Mouse (Mus musculus) midbrain, embryonic 14.5 days (tissue): Measurements from ENCODE around the gene Chsy1. TPM values are rescaled to one million over a fixed set of nuclear protein-coding genes. Genes with fewer than 3 reads are reported as not detected.

ENCODE experiments used
- ATAC-seq: fragments of 200-750 bp; cut with Nextera tagmentation; 2 replicates; pipeline ENCODE4 v1.8.0; 2017; ENCODE audit warnings: moderate number of reproducible peaks, moderate library complexity; ENCODE audit not compliant: low FRiP score, low TSS enrichment
- DNase-seq: peaks from one replicate; pipeline ENCODE4 v3.0.0-alpha.2; 2015
- H3K27ac ChIP-seq: fragments of 300-500 bp; sonication (generic); replicated peaks from 2 replicates; pipeline ENCODE4 v1.5.1; 2014; ENCODE audit warnings: mild to moderate bottlenecking, low read depth, low read length, moderate library complexity
- H3K27me3 ChIP-seq: fragments of 300-500 bp; sonication (generic); 2 replicates; pipeline ENCODE4 v1.6.1; 2014; ENCODE audit warnings: low read length, control low read depth, mixed read lengths; ENCODE audit not compliant: control insufficient read depth, insufficient read depth
- H3K36me3 ChIP-seq: fragments of 300-500 bp; sonication (generic); 2 replicates; pipeline ENCODE4 v1.6.1; 2014; ENCODE audit warnings: low read length, control low read depth; ENCODE audit not compliant: control insufficient read depth, insufficient read depth
- H3K4me1 ChIP-seq: fragments of 300-500 bp; sonication (generic); 2 replicates; pipeline ENCODE4 v1.6.1; 2014; ENCODE audit warnings: mild to moderate bottlenecking, antibody characterized with exemption, low read length, control low read depth; ENCODE audit not compliant: control insufficient read depth, insufficient read depth
- H3K4me2 ChIP-seq: fragments of 300-500 bp; sonication (generic); 2 replicates; pipeline ENCODE4 v1.6.1; 2014; ENCODE audit warnings: mild to moderate bottlenecking, low read length, moderate library complexity
- H3K4me3 ChIP-seq: fragments of 300-500 bp; sonication (generic); replicated peaks from 2 replicates; pipeline ENCODE4 v1.5.1; 2014; ENCODE audit warnings: low read depth, low read length
- H3K9ac ChIP-seq: fragments of 300-500 bp; sonication (generic); replicated peaks from 2 replicates; pipeline ENCODE4 v1.6.1; 2014; ENCODE audit warnings: mild to moderate bottlenecking, low read length, moderate library complexity
- H3K9me3 ChIP-seq: fragments of 300-500 bp; sonication (generic); 2 replicates; pipeline ENCODE4 v1.6.1; 2016; ENCODE audit warnings: low read length, control low read depth, mixed read lengths; ENCODE audit not compliant: control insufficient read depth
- WGBS: fragments of 180-500 bp; shearing (Covaris S2); extraction: QIAGEN DNeasy Blood & Tissue Kit; methylation state at CpG from one replicate; pipeline ENCODE4 v1.1.7; 2014; 5-methylcytosine and 5-hydroxymethylcytosine counted together
- polyA plus RNA-seq: library from polyadenylated mRNA; unstranded; fragments of >200 nt; fragmentation: Nextera tagmentation; extraction: Ambion mirVana; gene quantifications from 2 replicates; pipeline ENCODE4 v1.2.1, GENCODE M21; 2014

The Chsy1 gene
- polyA plus RNA-seq, 1 experiment from 2014 or later: 16.0 TPM

- no peak overlapping the region for H3K9ac ChIP-seq
- 91% methylated on average over 4 of the region's 4 CpGs for WGBS
- no peak for ATAC-seq
- peaks cover 91% of the 10 kb centered on the region for H3K36me3 ChIP-seq
- no peaks in the 10 kb centered on the region for H3K27me3 ChIP-seq
- no peak overlapping the region for H3K4me2 ChIP-seq
- no peaks in the 10 kb centered on the region for H3K4me1 ChIP-seq
- no peak overlapping the region for H3K27ac ChIP-seq
- no peak overlapping the region for H3K4me3 ChIP-seq
- no peaks in the 10 kb centered on the region for H3K9me3 ChIP-seq
- no peak for DNase-seq
Measured at GRCm38 (mm10) chr7:66087652-66088051, 21.7 kb upstream of the Chsy1 start.

DNA sequence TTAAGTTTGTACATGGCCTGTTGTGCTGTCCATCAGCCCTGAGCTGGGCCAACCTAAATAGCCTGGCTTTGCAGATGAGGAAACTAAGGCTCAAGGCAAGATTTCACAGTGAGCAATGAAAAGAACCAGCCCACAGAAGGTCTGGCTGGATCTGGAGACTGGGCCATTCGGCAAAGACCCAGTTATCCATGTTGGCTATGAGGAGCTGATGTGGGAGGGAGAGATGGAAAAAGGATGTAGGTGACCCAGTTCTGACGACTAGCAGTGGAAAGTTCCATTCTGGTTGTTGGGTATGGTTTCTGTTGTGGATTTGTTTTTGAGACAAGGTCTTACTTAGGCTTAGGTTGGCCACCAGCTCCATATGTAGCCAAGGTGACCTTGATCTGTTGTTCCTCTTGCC is 21.2 kb upstream of the Chsy1 start:
- Histone ChIP-seq H3K27me3 (no peaks in the 10 kb centered on the region), H3K4me1 (no peaks in the 10 kb centered on the region), H3K4me3 (no peak overlapping the region), H3K4me2 (no peak overlapping the region), H3K9me3 (no peaks in the 10 kb centered on the region), H3K27ac (no peak overlapping the region), H3K36me3 (peaks cover 86% of the 10 kb centered on the region), H3K9ac (no peak overlapping the region)
- 91% methylated on average over 2 of the region's 2 CpGs for WGBS
- DNase-seq (no peak), ATAC-seq (no peak)

- H3K9ac ChIP-seq: no peak overlapping the region
- no peaks in the 10 kb centered on the region for H3K4me1 ChIP-seq
- no peak for DNase-seq
- no peaks in the 10 kb centered on the region for H3K27me3 ChIP-seq
- ATAC-seq: no peak
- H3K36me3 ChIP-seq: peaks cover 61% of the 10 kb centered on the region
- no peak overlapping the region for H3K4me2 ChIP-seq
- H3K4me3 ChIP-seq: no peak overlapping the region
- H3K27ac ChIP-seq: no peak overlapping the region
- 82% methylated on average over 11 of the region's 11 CpGs for WGBS
- no peaks in the 10 kb centered on the region for H3K9me3 ChIP-seq
Measured at GRCm38 (mm10) chr7:66090676-66091190, 18.6 kb upstream of the Chsy1 start.

GRCm38 (mm10) chr7:66091553-66091952 is 17.8 kb upstream of the Chsy1 start:
- Histone ChIP-seq H3K36me3 (peaks cover 55% of the 10 kb centered on the region), H3K9ac (no peak overlapping the region), H3K4me2 (no peak overlapping the region), H3K4me1 (no peaks in the 10 kb centered on the region), H3K27ac (no peak overlapping the region), H3K4me3 (no peak overlapping the region), H3K9me3 (no peaks in the 10 kb centered on the region), H3K27me3 (no peaks in the 10 kb centered on the region)
- ATAC-seq (no peak), DNase-seq (no peak)
- 85% methylated on average over 7 of the region's 7 CpGs for whole genome bisulfite sequencing

DNA sequence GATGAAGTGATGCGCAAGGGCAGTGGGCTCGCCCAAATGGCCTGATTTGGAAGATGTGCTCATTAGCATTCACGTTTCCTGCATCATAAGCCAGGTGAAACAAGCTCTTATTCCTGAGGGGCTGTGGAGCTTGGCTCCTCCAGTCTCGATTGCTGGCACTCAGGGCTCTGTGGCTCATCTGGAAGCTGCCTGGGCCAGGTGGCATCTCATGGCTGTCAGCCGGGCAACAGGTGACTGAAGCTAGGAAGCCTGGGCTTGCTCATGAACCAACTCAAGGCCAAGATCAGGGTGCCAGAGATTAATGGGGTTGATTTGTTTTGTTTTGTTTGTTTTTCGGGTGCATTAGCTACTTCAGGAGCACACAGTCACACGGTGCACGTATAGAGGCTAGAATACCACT is 16.7 kb upstream of the Chsy1 start:
- Histone ChIP-seq H3K36me3 (peaks cover 44% of the 10 kb centered on the region), H3K4me1 (no peaks in the 10 kb centered on the region), H3K4me3 (no peak overlapping the region), H3K27ac (no peak overlapping the region), H3K9ac (no peak overlapping the region), H3K27me3 (no peaks in the 10 kb centered on the region), H3K9me3 (no peaks in the 10 kb centered on the region), H3K4me2 (no peak overlapping the region)
- whole genome bisulfite sequencing: 93% methylated on average over 8 of the region's 8 CpGs
- no peak for ATAC-seq
- no peak for DNase-seq

DNA sequence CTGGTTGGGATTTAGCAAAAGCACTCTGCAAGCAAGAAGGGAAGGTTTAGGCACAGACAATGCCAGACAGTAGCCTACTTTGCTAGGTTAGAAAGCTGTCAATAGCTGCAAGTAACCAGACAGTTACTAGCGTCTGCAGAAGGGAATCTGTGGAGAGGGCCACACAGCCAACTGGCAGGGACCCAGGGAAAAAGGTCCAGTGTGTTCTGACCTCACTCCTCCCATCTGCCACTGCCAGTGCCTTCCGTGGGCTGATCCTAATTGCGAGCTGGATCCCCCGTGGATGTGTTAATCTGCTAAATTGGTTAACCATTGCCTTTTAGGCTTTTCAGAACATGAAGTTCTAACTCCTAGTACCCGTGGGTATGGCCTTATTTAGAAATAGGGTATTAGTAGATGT is 15.2 kb upstream of the Chsy1 start:
- Histone ChIP-seq H3K4me2 (no peak overlapping the region), H3K4me3 (no peak overlapping the region), H3K36me3 (peaks cover 29% of the 10 kb centered on the region), H3K9ac (no peak overlapping the region), H3K4me1 (no peaks in the 10 kb centered on the region), H3K27me3 (no peaks in the 10 kb centered on the region), H3K27ac (no peak overlapping the region), H3K9me3 (no peaks in the 10 kb centered on the region)
- DNase-seq: no peak
- 81% methylated on average over 5 of the region's 5 CpGs for WGBS
- no peak for ATAC-seq

DNA sequence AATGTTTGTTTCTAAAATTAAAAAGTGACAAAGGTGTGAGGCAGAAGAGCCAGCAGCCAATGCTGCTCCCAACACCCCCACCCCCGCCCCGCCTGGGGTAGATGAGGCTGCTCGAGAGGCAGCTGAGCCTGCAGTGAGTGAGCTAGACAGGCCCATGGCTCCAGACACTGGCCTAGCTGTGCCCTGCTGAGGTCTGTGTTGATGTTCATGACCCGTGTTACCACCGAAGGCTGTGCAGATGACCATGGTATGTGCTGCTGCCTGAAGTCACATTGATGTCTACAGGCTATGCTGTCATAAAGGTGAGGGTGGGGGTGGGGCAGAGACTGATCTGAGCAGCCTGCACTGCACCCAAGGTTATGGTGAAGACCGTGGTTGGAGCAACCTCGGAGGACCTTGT is 10.5 kb upstream of the Chsy1 start:
- DNase-seq (no peak), ATAC-seq (no peak)
- Histone ChIP-seq H3K4me2 (no peak overlapping the region), H3K4me3 (no peak overlapping the region), H3K36me3 (no peaks in the 10 kb centered on the region), H3K4me1 (no peaks in the 10 kb centered on the region), H3K27me3 (no peaks in the 10 kb centered on the region), H3K9ac (no peak overlapping the region), H3K27ac (no peak overlapping the region), H3K9me3 (no peaks in the 10 kb centered on the region)
- 85% methylated on average over 7 of the region's 7 CpGs for WGBS

- ATAC-seq (no peak), DNase-seq (peak; percentile 85)
- Histone ChIP-seq H3K36me3 (no peaks in the 10 kb centered on the region), H3K4me2 (no peak overlapping the region), H3K9me3 (no peaks in the 10 kb centered on the region), H3K27me3 (peaks cover 4% of the 10 kb centered on the region; the same call in 1 of the 2 replicates), H3K9ac (no peak overlapping the region; the same call in 1 of the 2 replicates), H3K4me3 (no peak overlapping the region), H3K27ac (no peak overlapping the region), H3K4me1 (no peaks in the 10 kb centered on the region)
- WGBS: 7% methylated on average over 4 of the region's 4 CpGs
Measured at GRCm38 (mm10) chr7:66101866-66102265, 7.4 kb upstream of the Chsy1 start.

DNA sequence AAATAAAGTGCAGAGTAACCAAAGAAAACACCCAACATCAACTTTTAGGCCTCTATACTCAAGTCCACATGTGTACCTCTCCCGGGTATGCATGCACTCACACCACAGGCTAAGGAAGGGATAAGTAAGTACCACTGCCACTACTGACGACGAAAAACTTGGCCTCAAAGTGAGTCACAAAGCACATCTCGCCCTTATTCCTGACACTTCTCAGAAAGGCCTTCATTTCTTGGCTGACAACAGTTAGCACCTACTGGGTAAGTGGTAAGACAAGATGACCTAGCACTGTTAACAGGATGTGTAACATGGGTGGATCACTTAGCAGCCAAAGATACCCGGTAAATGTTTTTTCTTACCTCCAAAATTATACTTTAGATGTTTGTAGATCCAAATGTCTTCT is 4.8 kb upstream of the Chsy1 start:
- 90% methylated on average over 5 of the region's 5 CpGs for WGBS
- Histone ChIP-seq H3K27me3 (peaks cover 6% of the 10 kb centered on the region; the same call in 1 of the 2 replicates), H3K4me3 (no peak overlapping the region), H3K9me3 (no peaks in the 10 kb centered on the region), H3K9ac (no peak overlapping the region), H3K36me3 (no peaks in the 10 kb centered on the region), H3K4me2 (no peak overlapping the region), H3K4me1 (0 out of 2 replicates have a peak, but pooled peaks cover 4% of the 10 kb centered on the region), H3K27ac (no peak overlapping the region)
- ATAC-seq (no peak), DNase-seq (no peak)
